Mouse (Mus musculus) stomach, postnatal 0 days (tissue): Measurements from ENCODE around the gene Pus10. TPM values are rescaled to one million over a fixed set of nuclear protein-coding genes. Genes with fewer than 3 reads are reported as not detected.
A peak's percentile ranks its signal among the peaks of the same experiment; 100 is the strongest.
"Not testable (repeated sequence)": the region's sequence is repeated elsewhere in the genome, so short reads cannot be mapped to it uniquely, and the experiment has no call there.

Source experiments
- ATAC-seq: fragments of 200-750 bp; cut with Nextera tagmentation; 2 replicates; pipeline ENCODE4 v1.8.0; 2017; ENCODE audit not compliant: low FRiP score, low TSS enrichment
- DNase-seq: peaks from one replicate; pipeline ENCODE4 v3.0.0-alpha.2; 2016; ENCODE audit warnings: low spot score
- H3K27ac ChIP-seq: fragments of 300-500 bp; sonication (generic); replicated peaks from 2 replicates; pipeline ENCODE4 v1.5.1; 2014; ENCODE audit warnings: mild to moderate bottlenecking, control low read depth
- H3K27me3 ChIP-seq: fragments of 300-500 bp; sonication (generic); 2 replicates; pipeline ENCODE4 v1.6.1; 2014; ENCODE audit warnings: low read length; ENCODE audit not compliant: control insufficient read depth, insufficient read depth
- H3K36me3 ChIP-seq: fragments of 300-500 bp; sonication (generic); 2 replicates; pipeline ENCODE4 v1.6.1; 2014; ENCODE audit warnings: low read length, mixed read lengths; ENCODE audit not compliant: control insufficient read depth, insufficient read depth
- H3K4me1 ChIP-seq: fragments of 300-500 bp; sonication (generic); replicated peaks from 2 replicates; pipeline ENCODE4 v1.6.1; 2014; ENCODE audit warnings: antibody characterized with exemption; ENCODE audit not compliant: control insufficient read depth, insufficient read depth
- H3K4me2 ChIP-seq: fragments of 300-500 bp; sonication (generic); replicated peaks from 2 replicates; pipeline ENCODE4 v1.6.1; 2014; ENCODE audit warnings: low read depth, mild to moderate bottlenecking, control low read depth, moderate library complexity
- H3K4me3 ChIP-seq: fragments of 300-500 bp; sonication (generic); 2 replicates; pipeline ENCODE4 v1.5.1; 2014; ENCODE audit warnings: low read depth, low read length, control low read depth
- H3K9ac ChIP-seq: fragments of 300-500 bp; sonication (generic); 2 replicates; pipeline ENCODE4 v1.6.1; 2014; ENCODE audit warnings: mild to moderate bottlenecking, low read length, control low read depth, mixed read lengths
- H3K9me3 ChIP-seq: fragments of 300-500 bp; sonication (generic); 2 replicates; pipeline ENCODE4 v1.6.1; 2016; ENCODE audit warnings: low read length; ENCODE audit not compliant: control insufficient read depth
- CTCF ChIP-seq: IDR thresholded peaks from 2 replicates; pipeline ENCODE4 v1.5.1; 2016; ENCODE audit warnings: antibody characterized with exemption, low read depth, mild to moderate bottlenecking, moderate library complexity
- EP300 ChIP-seq: optimal IDR thresholded peaks from 2 replicates; pipeline ENCODE3; 2016; ENCODE audit warnings: antibody characterized with exemption
- WGBS: fragments of 180-500 bp; shearing (Covaris S2); extraction: QIAGEN DNeasy Blood & Tissue Kit; methylation state at CpG from one replicate; pipeline ENCODE4 v1.1.7; 2014; 5-methylcytosine and 5-hydroxymethylcytosine counted together
- polyA plus RNA-seq: library from polyadenylated mRNA; unstranded; fragments of >200 nt; fragmentation: Nextera tagmentation; extraction: Ambion mirVana; gene quantifications from 2 replicates; pipeline ENCODE4 v1.2.1, GENCODE M21; 2015

The Pus10 gene
- polyA plus RNA-seq, 1 experiment from 2014 or later, result 11.1 TPM

- Histone ChIP-seq H3K9ac (no peak overlapping the region), H3K27me3 (no peaks in the 10 kb centered on the region), H3K4me1 (no peaks in the 10 kb centered on the region), H3K4me3 (no peak overlapping the region), H3K27ac (no peak overlapping the region), H3K36me3 (no peaks in the 10 kb centered on the region), H3K4me2 (no peak overlapping the region), H3K9me3 (no peaks in the 10 kb centered on the region)
- WGBS, result 73% methylated on average over 1 of the region's 1 CpGs
- TF ChIP-seq CTCF, result no peak
- no peak for TF ChIP-seq EP300
- ATAC-seq (no peak), DNase-seq (no peak)
These were observed 87.7 kb downstream of the Pus10 start for GRCm38 (mm10) chr11:23753136-23753710.

DNA sequence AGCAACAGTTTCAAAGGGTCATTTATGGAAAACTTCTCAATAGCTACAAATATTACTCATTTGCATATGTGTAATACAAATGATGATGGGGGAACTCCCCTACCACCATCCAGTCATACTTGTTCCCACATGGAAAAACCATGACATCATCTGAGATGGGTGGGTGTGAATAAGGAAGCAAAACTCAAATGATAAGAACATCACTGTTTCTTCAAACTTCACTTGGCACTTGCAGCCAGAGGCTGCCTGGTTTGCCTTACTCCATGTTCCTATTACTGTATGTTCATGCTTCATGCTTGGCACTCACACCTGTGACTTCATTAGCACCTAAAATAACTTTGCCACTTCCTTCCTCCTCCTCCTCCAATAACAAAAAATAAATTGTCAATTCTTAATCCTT is 88.9 kb downstream of the Pus10 start:
- ATAC-seq, result 0 out of 2 replicates have a peak, but pooled peaks have one; percentile 56
- Histone ChIP-seq H3K27ac (no peak overlapping the region), H3K36me3 (no peaks in the 10 kb centered on the region), H3K27me3 (no peaks in the 10 kb centered on the region), H3K9me3 (no peaks in the 10 kb centered on the region), H3K4me3 (no peak overlapping the region), H3K9ac (no peak overlapping the region), H3K4me2 (no peak overlapping the region), H3K4me1 (no peaks in the 10 kb centered on the region)
- no peak for DNase-seq
- TF ChIP-seq CTCF (no peak), EP300 (no peak)

GRCm38 (mm10) chr11:23758218-23758617 is 92.7 kb downstream of the Pus10 start:
- Histone ChIP-seq H3K9ac (no peak overlapping the region), H3K27me3 (no peaks in the 10 kb centered on the region), H3K4me2 (no peak overlapping the region), H3K4me1 (no peaks in the 10 kb centered on the region), H3K4me3 (no peak overlapping the region), H3K27ac (no peak overlapping the region), H3K9me3 (no peaks in the 10 kb centered on the region), H3K36me3 (no peaks in the 10 kb centered on the region)
- ATAC-seq, result no peak
- WGBS, result 79% methylated on average over 2 of the region's 2 CpGs
- no peak for TF ChIP-seq EP300
- TF ChIP-seq CTCF, result no peak
- DNase-seq, result no peak

GRCm38 (mm10) chr11:23762635-23763034 is 97.2 kb downstream of the Pus10 start:
- no peaks in the 10 kb centered on the region for H3K9me3 ChIP-seq
- WGBS, result 87% methylated on average over 2 of the region's 2 CpGs
- no peaks in the 10 kb centered on the region for H3K27me3 ChIP-seq
- H3K4me3 ChIP-seq, result no peak overlapping the region
- H3K9ac ChIP-seq, result no peak overlapping the region
- H3K27ac ChIP-seq, result no peak overlapping the region
- no peaks in the 10 kb centered on the region for H3K36me3 ChIP-seq
- no peak overlapping the region for H3K4me2 ChIP-seq
- TF ChIP-seq EP300 (no peak), CTCF (no peak)
- ATAC-seq, result no peak
- no peaks in the 10 kb centered on the region for H3K4me1 ChIP-seq
- no peak for DNase-seq

DNA sequence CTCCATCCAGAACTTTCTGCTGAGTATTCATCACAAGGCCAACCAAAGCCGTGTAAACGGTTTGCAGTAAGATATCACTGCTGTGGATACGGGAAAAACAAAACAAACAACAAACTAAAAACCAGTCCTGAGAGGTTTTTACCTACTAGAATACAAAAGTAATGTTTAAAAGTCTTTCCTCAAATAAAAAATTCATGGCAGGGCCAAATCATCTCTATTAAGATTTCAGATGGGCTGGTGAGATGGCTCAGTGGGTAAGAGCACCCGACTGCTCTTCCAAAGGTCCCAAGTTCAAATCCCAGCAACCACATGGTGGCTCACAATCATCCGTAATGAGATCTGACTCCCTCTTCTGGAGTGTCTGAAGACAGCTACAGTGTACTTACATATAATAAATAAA is 101.9 kb downstream of the Pus10 start:
- not testable (repeated sequence) for H3K4me3 ChIP-seq, H3K4me2 ChIP-seq, H3K27me3 ChIP-seq, ATAC-seq, DNase-seq, H3K4me1 ChIP-seq, H3K36me3 ChIP-seq, H3K9me3 ChIP-seq, H3K27ac ChIP-seq, H3K9ac ChIP-seq
- WGBS, result 85% methylated on average over 4 of the region's 5 CpGs

GRCm38 (mm10) chr11:23767928-23768327 is 102.5 kb downstream of the Pus10 start:
- Histone ChIP-seq H3K9me3 (no peaks in the 10 kb centered on the region), H3K4me3 (no peak overlapping the region), H3K27me3 (no peaks in the 10 kb centered on the region), H3K27ac (no peak overlapping the region), H3K4me2 (no peak overlapping the region), H3K4me1 (no peaks in the 10 kb centered on the region), H3K36me3 (no peaks in the 10 kb centered on the region), H3K9ac (no peak overlapping the region)
- ATAC-seq, result no peak
- DNase-seq, result no peak
- 55% methylated on average over 1 of the region's 1 CpGs for WGBS
- TF ChIP-seq EP300 (no peak), CTCF (no peak)
